Mouse (Mus musculus) cerebellum, adult 8-10 months (tissue): ENCODE data around the gene Maats1.
A peak's percentile ranks its signal among the peaks of the same experiment; 100 is the strongest.

ENCODE experiments used
- DNase-seq: peaks from one replicate; pipeline ENCODE4 v3.0.0; 2022

Maats1 gene

DNA sequence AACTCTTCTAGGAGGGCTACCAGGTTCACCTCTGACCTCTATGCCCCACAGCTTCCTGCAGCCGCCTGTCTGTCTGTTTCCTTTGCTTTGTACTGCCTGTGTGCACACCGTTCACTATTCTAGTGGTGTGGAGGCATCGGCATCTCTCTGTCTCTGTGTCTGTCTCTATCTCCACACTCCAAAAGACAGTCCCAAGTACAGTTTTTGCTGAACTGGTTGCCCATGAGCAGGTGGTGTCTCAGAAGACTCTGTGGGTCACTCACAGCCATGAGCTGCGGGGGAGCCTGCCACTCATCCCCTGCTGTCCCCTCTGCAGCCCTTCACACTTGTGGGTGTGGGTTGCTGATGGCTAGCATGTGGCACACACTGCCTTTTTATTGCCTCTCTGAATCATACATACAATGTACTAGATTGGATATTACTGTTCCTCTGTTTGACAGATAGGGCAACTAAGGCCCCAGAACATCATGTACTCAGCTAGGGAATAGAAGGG, 28.1 kb upstream of the Maats1 start:
- no peak for DNase-seq

DNA sequence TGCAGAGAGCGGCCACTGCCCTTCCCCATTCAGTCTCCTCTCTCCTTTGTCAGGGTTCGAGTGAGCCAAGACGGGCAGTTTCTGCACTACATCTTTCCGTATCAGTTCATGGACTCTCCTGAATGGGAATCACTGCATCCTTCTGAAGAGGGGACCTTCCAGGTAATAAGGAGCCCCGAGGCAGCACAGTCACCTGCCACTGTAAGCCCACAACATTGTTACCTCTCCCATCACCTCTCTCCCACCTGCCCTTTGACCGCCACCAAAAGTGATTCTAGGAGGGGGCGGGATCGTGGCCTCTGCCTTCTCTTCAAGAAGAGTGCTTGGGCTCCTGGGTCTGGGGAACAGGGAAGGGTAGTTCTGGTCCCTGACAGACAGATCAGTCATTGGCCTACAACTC, 27.5 kb upstream of the Maats1 start:
- no peak for DNase-seq

DNA sequence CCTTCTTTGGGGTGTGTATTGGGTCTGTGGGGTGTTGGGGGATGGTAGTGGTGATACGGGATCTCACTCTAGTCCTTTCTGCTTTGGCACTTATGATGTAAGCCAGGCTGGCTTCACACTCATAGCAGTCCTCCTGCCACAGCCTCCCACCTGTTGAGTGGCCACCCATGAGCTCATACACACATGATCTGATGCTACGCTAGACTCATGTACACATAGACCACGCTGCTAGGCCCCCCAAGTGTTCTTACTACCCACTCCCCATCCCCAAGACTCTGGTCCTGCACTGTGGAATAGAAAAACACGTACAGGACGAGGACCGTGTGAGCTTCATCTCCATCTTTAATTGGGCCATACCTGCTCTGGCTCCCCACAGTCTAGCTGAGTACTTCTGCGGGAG, 27.1 kb upstream of the Maats1 start:
- no peak for DNase-seq

DNA sequence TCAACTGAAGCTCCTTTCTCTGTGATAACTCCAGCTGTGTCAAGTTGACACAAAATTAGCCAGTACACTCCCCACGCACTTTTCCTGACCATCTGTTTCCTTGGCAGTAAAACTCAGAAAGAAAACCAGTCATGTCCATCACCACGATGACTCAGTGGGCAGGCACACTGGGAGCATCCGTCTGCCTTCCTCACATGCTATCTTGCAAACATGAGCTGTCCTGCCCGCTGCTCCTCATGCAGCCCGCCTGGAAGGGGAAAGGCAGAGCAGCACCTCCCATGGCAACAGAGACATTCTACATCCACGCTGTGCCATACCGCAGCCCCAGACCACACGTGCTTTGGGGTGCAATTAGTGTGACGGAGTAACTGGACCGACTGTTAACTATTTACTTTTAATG, 26.4 kb upstream of the Maats1 start:
- DNase-seq = peak; percentile 37

DNA sequence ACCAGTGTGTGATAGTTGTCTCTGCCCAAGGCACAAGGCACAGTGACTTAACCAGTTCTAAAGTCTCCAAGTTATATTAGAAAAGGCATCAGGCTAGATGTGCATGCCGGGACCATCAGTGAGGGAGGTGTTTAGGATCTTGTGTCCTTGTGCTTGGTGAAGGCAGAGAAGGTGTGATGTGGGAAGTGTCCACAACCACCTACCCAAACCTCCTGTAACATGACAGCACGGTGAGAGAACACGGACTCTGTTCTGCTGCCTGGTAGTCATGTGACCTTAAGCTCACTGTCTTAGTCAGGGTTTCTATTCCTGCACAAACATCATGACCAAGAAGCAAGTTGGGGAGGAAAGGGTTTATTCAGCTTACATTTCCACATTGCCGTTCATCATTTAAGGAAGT, 24.3 kb upstream of the Maats1 start:
- DNase-seq = no peak

DNA sequence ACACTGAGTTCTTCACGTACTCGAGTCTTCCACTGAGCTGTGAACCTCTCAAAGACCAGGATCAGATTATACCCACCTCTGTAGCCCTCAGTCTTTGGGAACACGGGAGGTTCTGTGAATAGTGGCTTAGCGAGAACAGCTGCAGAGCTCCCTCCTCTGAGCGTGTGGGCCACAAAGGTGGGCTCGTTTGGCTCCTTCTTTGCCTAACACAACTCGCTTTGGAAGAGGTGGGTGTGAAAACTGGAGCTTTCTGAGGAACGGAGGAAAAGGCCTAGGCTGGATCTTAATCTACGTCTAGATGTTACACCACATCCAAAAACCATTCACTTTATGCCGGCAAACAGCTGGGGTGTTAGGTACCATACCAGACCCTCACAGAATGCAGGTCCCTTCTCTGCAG, 23.4 kb upstream of the Maats1 start:
- DNase-seq = no peak

DNA sequence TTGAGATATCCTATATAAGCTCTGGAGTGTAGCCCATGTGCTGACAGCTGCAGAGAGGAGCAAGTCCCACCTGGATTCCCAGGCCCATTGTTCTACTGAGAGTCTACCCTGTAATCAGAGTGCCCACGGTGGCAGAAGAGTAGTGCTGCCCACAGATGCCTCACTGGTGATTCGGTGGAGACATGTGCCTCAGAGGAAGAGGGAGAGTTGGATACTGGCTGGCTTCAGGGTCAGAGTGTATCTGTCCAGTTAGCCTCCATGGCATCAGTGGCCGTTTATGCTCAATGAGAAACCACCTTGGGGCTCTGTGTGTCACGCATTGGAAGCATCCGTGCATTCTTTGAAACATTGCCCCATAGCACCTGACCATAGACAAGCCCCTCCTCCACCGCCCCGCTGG, 21.7 kb upstream of the Maats1 start:
- no peak for DNase-seq

DNA sequence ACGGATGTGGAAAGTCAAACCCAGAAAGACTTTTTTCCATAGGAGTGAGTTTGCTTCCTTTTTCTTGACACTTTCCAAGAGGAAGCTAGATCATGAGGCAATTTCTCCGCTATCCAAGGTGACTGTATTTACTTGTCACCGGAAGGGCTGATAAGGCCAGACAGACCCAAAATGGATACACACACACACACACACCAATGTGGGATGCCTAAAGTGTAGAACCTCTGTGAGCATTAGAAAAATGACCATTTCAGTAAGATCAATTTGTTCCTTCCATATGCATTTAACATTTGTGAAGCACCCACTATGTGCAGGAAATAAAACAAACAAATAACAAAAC, 21.3 kb upstream of the Maats1 start:
- DNase-seq = no peak

DNA sequence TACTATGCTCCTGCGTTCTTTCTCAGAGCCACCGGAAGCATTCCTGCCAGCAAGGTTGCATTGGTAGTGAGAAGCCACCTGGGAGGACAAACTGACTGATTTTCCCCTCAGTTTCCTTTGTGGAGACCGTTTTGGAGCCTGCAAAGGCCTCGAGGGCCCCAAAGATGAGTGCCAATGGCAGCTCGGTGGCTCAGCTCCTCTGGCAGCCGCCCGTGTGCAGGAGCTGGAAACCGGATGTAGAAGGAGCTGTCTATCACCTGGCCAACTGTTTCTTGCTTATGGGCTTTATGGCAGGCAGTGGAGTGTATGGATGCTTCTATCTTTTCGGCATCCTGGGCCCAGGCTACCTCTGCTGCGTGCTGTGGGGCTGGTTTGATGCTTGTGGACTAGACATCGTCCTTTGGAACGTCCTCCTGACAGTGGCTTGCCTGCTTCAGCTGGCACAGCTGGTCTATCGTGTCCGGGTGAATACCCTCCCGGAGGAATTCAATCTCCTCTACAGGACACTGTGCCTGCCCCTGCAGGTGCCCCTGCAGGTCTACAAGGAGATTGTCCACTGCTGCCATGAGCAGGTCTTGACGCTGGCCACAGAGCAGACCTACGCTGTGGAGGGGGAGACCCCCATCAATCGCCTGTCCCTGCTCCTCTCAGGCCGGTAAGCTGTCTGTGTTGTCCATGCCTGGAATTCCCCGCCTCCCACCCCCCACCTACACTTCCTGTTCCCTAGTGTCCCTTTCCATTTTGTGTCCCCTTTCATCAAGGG, 20.7 kb upstream of the Maats1 start:
- DNase-seq = no peak

DNA sequence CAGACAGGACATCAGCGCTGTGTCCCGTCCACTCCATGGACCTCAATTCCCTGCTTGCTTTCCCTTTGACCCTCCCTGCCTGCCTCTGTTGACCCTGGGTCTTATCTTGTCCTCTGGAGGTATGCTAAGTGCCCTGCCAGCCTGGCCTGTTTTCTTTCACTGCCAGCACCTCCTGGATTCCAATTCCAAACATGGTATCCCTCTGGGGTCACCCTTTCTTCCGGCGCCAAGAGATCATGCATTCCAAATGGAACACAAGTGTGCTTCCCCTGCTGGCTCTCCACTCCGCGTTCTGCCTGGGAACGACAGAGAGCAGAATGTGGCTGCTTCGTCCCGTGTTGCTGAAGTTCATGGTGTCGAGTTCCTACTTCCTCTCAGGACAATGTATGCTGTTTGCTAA, 20.0 kb upstream of the Maats1 start, which contains the start of gene Popdc2:
Popdc2 (plus strand) TSS at position 277 of the 400 bp plus-strand sequence.
- DNase-seq = no peak

DNA sequence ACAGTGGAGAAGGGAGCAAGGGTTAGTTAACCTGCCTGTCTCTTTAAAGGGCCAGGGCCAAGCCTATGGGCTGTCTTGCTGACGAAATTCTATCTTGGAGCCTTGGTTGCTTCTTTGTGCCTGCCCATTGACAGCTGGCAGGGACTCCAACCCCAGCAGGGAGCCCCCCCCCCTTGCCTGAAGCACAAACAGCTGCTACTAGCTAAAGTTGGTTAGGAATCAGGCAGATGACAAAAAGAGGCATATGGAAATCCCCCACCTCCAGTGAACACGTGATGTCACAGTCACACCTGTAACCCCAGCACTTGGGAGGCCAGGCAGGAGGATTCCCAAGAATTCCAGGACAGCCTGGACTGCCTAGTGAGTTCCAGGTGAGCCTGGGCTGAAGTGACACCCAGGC, 18.4 kb upstream of the Maats1 start:
- DNase-seq = no peak

DNA sequence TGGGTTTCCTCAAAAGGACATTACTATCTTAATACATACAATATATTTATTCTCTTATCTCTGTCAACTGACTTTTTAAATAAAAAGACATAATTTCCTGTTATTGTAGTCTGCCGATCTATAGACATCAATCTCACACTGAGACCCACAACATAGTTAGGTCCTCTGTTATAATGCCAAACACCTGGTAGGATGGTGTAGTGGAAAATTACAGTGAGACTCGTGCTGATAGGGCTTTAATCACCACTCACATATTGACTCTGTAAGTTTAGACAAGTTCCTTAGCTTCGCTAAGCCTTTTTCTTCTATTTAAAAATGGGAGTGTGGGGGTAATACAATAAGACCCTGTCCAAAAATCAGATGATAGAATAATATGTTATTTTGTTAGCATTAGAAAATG, 17.9 kb upstream of the Maats1 start:
- no peak for DNase-seq

DNA sequence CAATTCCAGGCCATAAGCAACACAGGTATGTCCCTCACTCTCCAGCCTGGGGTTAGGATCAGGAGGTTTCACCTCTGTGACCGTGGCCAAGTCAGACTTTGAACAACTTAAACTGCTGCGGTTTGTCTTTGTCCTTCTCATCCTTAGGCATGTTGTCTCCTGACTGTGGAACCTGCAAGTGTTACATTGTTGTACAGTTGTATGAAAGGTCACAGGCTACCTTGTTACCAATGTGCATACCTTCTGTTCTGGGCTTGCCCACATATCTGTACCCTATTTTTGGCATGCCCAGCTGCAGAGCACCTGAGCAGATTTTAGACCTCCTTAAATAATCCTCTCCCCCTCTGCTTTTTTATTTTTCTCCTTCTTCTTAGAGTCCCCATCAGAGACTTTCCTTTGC, 17.3 kb upstream of the Maats1 start:
- no peak for DNase-seq

DNA sequence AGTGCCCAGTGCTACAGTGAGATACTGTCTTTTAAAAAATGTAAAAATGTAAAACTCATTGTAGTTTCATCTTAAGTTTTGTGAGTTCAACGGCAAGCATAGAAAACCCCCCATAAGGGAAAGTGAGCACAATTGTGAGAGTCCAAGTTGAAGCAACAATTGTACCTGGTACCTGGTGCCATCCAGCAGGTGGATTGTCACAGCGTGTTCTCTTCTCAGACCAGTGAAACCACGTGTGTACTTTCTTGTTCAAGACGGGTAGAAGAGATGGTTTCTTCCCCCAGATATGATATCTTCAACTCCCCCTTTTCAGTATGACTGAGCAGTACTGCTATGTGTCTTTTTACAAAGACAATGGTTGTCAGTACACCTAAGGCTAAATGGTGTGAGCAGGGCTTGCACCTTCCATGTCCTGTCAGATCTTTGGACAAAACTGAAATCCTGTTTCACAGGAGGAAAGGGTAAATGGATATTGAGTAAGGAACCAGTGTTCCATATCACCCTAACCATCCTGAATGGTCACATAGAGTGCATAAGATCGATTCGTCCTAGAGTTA, 16.4 kb upstream of the Maats1 start:
- no peak for DNase-seq

DNA sequence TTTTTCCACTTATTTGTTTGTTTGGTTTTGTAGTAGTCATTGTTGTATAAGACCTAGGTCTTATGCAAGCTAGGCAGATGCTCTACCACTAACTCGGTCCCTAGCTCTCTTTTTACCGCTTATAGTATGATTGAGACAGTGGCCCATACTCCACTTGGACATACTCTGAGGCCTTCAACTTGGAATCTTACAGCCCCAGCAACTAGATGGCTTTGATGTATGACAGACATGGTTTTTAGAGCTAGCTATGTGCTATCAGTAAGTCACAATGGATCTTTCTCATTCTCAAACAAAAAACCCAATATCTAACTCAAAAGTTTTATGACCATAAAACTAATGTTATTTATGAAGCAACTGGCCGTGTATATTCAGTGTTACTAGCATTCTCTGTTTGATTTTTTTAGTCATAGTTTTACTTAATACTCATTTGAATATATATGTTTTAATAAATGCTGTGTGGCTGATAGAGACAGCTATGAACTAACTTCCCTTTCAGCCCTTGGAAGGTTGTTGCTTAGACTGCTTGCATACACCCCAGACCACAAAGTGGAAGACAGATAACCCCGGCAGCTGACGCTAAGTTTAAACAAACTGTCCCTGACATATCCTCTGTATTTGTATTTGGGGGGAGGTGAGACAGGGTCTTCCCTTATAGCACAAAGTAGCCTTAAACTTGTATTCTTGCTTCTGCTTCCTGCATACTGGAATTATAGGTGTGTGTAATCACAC, 12.4 kb upstream of the Maats1 start:
- DNase-seq = no peak

DNA sequence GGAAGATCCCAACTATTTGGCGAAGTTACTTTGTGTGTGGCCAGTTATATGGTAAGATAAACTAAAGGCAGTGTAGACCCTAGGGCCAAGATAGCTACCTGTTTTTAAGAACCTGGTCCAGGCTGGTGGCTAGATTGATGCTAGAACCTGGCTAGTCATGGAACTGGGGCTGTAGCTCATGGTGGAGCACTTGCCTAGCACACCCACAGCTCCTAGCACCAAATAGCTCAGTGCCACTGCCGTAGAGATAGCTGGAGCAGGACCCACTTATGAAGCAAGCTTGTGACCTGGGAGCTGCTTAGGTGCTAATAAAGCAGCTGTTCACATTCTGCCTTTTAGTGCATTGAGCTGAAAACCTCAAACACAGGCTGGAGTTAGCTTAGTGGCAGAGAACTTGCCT, 11.7 kb upstream of the Maats1 start:
- DNase-seq = no peak

DNA sequence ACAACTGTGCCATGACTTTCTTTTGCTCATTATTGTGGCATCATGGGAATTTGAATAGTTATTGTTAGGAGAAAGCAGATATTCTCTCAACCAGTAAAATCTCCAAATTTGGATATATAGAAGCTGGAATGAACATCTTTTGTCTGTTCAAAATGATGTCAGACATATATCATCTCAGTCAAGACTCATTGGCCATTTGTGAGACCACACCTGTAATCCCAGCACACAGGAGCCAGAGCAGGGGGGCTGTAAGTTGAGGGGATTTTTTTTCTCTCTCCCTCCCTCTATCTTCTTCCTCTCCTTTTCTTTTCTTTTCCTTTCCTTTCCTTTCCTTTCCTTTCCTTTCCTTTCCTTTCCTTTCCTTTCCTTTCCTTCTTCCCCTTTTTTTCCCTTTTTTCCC, 10.9 kb upstream of the Maats1 start:
- no peak for DNase-seq

DNA sequence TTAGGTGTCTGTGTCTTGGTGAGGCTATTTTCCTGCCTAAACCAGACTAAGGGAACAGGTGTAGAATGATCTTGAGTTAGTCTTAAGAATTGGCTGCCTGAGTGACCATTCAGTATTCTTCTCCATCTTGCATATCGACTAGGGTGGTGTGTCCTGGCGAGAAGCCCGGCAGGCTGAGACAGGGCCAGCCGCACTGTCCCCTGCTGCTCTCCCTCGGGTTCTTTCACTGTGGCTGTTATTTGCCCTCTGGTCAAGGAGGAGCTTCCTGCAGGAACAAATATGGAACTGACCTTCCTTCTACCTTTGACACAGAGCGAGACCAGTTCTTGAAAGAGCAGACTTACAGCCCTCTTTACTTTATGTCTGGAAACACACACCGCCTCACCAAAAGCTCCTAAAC, 10.1 kb upstream of the Maats1 start:
- DNase-seq = no peak

DNA sequence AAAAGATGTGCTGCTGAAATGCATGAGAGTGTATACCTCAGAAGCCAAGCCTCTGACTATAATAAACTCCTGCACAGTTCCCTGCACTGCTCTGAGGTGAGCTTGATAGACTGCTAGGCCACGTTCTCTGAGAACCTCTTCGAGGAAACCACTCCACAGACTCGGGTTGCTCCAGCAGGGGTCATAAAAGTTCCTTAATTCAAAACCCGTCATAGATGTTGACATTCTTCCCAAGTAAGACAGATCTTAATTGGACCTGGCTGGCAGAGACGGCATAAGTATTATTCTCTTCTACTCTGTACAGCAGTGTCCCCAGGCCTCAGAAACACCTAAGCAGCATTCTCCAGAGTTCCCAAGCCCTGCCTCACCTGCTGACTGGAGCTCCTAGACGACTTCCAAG, 9.0 kb upstream of the Maats1 start:
- DNase-seq = no peak

DNA sequence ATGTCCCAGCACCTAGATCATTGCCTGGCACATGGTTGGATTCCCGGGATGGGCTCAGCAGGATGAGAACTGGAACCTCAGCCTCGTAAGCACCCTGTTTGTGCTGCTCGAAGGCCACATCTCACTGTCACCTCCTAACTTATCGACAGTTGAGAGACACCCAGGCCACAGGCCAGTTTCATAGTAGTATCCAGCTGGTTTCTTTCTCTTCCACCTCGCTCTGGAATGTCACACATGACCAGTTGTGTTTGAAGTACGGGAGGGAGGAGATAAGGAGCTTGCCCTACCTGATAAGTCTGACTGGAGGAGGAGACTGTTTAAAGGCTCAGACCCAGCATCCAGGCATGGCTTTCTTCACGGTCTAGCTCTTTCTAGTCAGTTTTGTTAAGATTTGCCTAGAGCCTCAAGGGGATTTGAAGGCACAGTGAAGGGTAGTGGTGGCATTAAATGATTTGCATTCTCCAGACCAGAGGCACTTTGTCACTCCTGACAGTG, 8.5 kb upstream of the Maats1 start:
- no peak for DNase-seq

DNA sequence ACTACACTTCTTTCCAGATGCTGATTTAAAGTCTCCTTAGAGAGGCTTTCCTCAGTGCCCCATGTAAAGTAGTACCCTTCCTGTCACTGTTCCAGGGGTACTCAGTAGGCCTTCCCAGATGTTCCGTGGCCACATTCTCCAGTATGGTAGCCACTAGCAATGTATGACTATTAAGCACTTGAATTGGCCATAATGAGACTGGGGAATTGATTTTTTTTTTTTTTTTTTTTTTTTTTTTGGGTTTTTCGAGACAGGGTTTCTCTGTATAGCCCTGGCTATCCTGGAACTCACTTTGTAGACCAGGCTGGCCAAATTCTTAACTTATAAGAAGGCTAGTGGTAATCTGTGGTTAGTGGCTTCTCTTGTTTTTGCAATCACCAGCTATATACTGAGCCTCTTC, 7.9 kb upstream of the Maats1 start:
- no peak for DNase-seq

DNA sequence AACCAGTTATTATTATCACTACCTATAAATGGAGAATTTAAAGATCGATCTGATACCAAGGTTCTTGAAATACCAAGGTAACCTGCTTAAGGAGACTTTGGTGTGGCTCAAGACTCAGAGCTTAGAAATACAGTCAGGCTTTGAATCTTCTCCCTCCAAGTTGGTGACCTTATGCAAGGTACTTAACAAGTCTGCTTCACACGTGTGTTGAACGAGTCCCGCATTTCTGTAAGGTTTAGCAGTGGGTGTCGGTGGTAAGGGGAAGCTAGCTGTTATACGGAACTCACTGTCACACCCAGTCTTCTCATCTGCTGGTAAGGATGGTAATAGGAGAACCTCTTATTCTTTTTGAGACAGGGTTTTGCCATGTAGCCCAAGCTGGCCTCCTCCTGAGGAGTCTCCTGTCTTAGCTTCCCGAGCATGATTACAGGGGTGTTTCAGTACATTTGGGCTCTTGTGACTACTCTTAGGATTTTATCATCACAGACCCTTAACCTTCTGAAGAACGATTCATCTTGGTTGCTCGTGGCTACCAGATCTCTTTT, 6.3 kb upstream of the Maats1 start:
- no peak for DNase-seq

DNA sequence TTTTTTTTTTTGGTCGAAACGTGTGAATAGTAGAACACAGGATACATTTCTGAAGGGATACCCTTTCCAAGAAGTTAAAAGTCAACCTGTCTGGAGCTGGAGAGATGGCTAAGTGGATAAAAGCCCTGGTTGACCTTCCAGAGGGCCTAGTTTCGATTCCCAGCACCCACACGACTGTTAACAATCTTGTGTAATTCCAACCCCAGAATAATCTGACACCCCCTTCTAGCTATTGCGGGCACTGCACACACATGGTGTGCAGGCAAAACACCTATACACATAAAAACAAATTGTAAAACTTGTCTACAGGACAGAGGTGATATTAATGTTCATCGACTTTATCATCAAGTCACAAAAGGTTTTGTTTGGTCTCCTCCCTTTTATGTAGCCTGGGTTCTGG, 5.6 kb upstream of the Maats1 start:
- DNase-seq = no peak
